Mouse (Mus musculus): ENCODE measurements at regions not wholly inside any gene's neighbourhood (a gene's known extent, or its start where the extent isn't known, plus 50 kb on each side); places are given as distances from the start of the nearest gene placed in this dataset.

DNA sequence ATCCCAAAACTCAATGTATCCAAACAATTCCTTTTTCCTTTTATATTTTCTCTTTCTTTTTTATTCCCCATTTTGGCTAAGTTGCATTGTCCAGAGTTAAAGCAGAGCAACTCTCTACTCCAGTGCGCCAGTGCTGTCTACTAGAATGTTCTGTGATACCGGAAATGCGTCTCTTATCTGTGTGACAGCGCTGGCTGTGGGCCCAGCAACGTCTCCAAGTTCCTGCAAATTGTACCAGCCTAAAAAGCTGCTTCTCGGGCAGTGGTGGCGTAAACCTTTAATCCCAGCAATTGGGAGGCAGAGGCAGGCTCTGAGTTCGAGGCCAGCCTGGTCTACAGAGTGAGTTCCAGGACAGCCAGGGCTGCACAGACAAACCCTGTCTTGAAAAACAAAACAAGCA is 59.4 kb downstream of the Cox18 start:
- Histone ChIP-seq H3K36me3 (ENCODE audit: control insufficient read depth, insufficient read depth, low read length) (no peaks in the 10 kb centered on the region), H3K4me2 (ENCODE audit: low read depth, low read length) (no peak overlapping the region), H3K27ac (ENCODE audit: low read length) (no peak overlapping the region), H3K9ac (ENCODE audit: low read length) (no peak overlapping the region), H3K4me3 (replicated peaks; ENCODE audit: low read length) (no peak overlapping the region), H3K9me3 (replicated peaks; ENCODE audit: control insufficient read depth, low read length) (no peaks in the 10 kb centered on the region), H3K27me3 (ENCODE audit: control insufficient read depth, insufficient read depth, low read length) (no peaks in the 10 kb centered on the region), H3K4me1 (ENCODE audit: control insufficient read depth, insufficient read depth, low read length) (no peaks in the 10 kb centered on the region)
- ATAC-seq (ENCODE audit: insufficient read depth, low FRiP score): no peak
- WGBS: 81% methylated on average over 8 of the region's 8 CpGs

DNA sequence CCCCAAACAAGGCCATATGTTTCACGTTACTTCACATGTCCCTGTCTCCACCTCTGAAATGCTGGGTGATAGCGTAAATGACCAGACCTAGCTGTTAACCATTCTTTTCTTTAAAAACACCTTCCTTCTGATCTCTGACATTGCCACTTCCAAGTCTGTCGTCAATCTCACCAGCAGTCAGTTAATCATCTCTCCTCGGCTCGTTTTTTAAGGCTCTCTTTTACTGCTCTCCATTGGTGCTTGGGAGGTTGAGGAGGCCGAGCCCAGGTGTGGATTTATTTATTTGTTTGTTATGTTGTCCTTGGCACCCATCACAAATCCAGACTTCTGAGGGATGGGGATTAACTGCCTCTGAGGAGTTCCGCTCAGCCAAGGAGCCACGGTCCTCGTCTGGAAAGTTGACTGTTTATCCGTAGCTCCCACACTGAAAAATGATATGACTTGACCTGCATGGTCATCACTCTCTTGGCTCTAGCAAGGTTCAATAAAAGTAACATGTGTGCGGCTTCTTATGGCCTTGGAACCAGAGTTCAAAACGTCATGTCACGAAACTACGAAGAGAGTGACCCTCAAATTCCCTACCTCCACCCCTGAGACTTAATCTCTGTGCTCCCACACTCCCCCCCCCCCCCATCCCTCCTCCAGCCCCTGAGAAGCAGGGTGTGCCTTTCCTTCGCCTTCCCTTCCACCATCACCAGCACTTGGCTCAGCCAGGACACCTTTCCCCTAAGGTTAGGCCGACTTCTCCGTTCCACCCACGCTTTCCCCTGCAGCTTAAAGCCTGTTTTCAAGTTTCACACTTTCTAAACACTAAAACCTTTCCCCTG is 60.6 kb downstream of the Cox18 start:
- no peak overlapping the region for H3K4me3 ChIP-seq (replicated peaks; ENCODE audit: low read length)
- no peaks in the 10 kb centered on the region for H3K36me3 ChIP-seq (ENCODE audit: control insufficient read depth, insufficient read depth, low read length)
- H3K9ac ChIP-seq (ENCODE audit: low read length): no peak overlapping the region
- 56% methylated on average over 18 of the region's 18 CpGs for WGBS
- ATAC-seq (ENCODE audit: insufficient read depth, low FRiP score): no peak
- no peak overlapping the region for H3K27ac ChIP-seq (ENCODE audit: low read length)
- H3K4me1 ChIP-seq (ENCODE audit: control insufficient read depth, insufficient read depth, low read length): no peaks in the 10 kb centered on the region
- H3K9me3 ChIP-seq (replicated peaks; ENCODE audit: control insufficient read depth, low read length): no peaks in the 10 kb centered on the region
- H3K4me2 ChIP-seq (ENCODE audit: low read depth, low read length): no peak overlapping the region
- no peaks in the 10 kb centered on the region for H3K27me3 ChIP-seq (ENCODE audit: control insufficient read depth, insufficient read depth, low read length)

DNA sequence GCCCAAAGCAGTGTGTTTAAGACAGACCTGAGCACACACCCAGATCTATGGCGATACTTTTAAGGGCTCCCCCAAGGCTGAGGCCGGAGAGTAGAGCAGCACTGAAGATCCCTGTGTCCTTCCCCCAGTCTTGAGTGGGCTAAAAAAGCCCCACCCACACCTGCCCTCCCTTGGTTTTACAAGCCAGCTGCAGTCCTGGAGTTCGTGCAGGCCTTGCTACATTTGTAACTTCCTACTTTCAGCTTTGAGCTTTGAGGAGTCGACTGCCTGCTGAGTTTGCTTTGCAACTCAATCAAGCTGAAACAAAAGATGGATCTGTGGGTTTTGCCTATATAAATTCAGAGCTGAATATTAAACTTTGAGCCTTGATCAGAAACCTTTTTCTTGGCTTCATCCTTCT is 63.5 kb downstream of the Cox18 start:
- Histone ChIP-seq H3K4me1 (ENCODE audit: control insufficient read depth, insufficient read depth, low read length) (no peaks in the 10 kb centered on the region), H3K9ac (ENCODE audit: low read length) (no peak overlapping the region), H3K4me2 (ENCODE audit: low read depth, low read length) (no peak overlapping the region), H3K27me3 (ENCODE audit: control insufficient read depth, insufficient read depth, low read length) (no peaks in the 10 kb centered on the region), H3K36me3 (ENCODE audit: control insufficient read depth, insufficient read depth, low read length) (no peaks in the 10 kb centered on the region), H3K4me3 (replicated peaks; ENCODE audit: low read length) (no peak overlapping the region), H3K9me3 (replicated peaks; ENCODE audit: control insufficient read depth, low read length) (no peaks in the 10 kb centered on the region), H3K27ac (ENCODE audit: low read length) (no peak overlapping the region)
- no peak for ATAC-seq (ENCODE audit: insufficient read depth, low FRiP score)
- 65% methylated on average over 4 of the region's 4 CpGs for WGBS

DNA sequence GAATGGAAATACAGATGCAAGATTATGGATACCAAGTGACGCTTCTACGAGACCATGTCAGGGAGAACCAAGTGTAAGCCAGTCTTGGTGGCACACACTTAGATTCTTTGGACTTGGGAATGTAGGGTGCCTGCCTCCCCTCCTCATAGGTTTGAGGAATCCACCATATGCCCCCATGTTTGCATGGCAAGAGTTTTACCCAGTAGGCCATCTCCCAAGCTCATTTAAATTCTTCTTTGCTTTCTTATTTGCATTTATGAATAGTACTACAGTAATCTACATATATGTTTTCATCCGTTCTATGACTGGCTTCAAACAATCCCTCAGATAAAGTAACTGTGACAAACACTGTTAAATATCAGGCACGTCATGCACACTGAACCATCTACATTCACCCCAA is 67.3 kb downstream of the Cox18 start:
- H3K9me3 ChIP-seq (replicated peaks; ENCODE audit: control insufficient read depth, low read length): no peaks in the 10 kb centered on the region
- no peak for ATAC-seq (ENCODE audit: insufficient read depth, low FRiP score)
- 94% methylated on average over 4 of the region's 4 CpGs for WGBS

DNA sequence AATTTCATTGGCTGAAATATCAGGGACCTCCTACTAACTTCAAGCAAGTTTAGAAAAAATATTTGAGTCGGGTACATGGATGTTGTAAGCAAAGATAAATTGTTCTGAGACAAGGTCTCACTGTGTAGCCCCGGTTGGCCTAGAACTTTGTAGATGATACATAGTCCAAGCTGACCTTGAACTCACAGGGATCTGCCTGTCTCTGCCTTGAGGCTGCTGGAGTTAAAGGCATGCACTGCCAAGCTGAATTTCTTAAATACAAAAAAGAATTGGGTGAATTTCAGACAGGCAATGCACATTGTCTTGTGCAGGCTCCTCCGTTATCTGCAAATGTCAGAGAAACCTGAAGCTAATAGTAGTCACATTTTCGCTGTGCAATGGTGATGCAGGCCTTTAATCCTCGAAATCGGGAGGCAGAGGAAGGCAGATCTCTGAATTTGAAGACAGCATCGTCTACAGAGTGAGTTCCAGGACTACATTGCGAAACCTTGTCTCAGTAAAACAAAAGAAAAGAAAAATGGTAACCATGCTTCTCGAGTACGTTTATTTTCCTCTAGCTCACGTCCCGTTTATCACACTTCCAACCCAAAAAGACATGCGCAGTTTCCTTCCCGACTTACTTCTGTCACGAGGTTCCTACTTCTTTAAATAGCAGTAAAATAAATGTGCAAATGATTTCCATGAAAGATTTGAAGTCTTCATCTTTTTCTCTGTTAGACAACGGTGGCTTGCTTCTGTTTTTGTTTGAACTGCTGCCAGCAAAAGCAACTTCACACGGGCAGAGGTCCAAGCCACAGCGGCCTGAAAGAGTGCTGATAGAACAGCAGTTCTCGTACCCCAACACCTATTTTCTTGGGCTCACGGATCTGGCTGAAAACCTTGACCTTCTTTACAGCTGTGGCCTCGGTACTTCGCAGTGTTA is 73.9 kb downstream of the Cox18 start:
- ATAC-seq (ENCODE audit: insufficient read depth, low FRiP score): no peak
- H3K9ac ChIP-seq (ENCODE audit: low read length): no peak overlapping the region

More for the DNA sequence above, 67.3 kb downstream of the Cox18 start:
- no peak overlapping the region for H3K4me2 ChIP-seq (ENCODE audit: low read depth, low read length)
- H3K27me3 ChIP-seq (ENCODE audit: control insufficient read depth, insufficient read depth, low read length): no peaks in the 10 kb centered on the region
- no peaks in the 10 kb centered on the region for H3K36me3 ChIP-seq (ENCODE audit: control insufficient read depth, insufficient read depth, low read length)
- H3K27ac ChIP-seq (ENCODE audit: low read length): no peak overlapping the region
- no peak overlapping the region for H3K4me3 ChIP-seq (replicated peaks; ENCODE audit: low read length)
- H3K4me1 ChIP-seq (ENCODE audit: control insufficient read depth, insufficient read depth, low read length): no peaks in the 10 kb centered on the region
- H3K9ac ChIP-seq (ENCODE audit: low read length): no peak overlapping the region

DNA sequence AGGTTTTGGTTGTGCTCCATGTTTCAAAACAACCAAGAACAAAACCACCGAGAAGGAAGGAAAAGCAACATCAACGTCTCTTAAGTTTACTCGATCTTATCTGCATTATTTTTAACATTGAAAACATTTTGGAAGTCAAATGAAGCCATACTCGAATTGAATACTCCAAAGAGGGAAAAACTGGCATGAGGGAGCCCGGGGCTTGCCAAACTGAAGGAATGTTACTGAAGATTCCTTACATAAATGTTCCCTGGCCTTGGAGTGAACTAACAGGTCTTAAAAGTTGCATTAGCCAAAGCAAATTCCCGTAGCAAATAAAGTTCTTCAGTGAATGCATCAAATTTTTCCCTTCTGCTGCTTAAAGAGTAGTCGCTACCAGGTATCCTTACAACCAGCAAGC is 87.8 kb downstream of the Cox18 start:
- WGBS: 80% methylated on average over 7 of the region's 7 CpGs

More for the DNA sequence above, 73.9 kb downstream of the Cox18 start:
- Histone ChIP-seq H3K27me3 (ENCODE audit: control insufficient read depth, insufficient read depth, low read length) (no peaks in the 10 kb centered on the region), H3K36me3 (ENCODE audit: control insufficient read depth, insufficient read depth, low read length) (no peaks in the 10 kb centered on the region), H3K4me3 (replicated peaks; ENCODE audit: low read length) (no peak overlapping the region), H3K27ac (ENCODE audit: low read length) (no peak overlapping the region), H3K9me3 (replicated peaks; ENCODE audit: control insufficient read depth, low read length) (no peaks in the 10 kb centered on the region), H3K4me2 (ENCODE audit: low read depth, low read length) (no peak overlapping the region), H3K4me1 (ENCODE audit: control insufficient read depth, insufficient read depth, low read length) (no peaks in the 10 kb centered on the region)
- WGBS: 64% methylated on average over 22 of the region's 22 CpGs

DNA sequence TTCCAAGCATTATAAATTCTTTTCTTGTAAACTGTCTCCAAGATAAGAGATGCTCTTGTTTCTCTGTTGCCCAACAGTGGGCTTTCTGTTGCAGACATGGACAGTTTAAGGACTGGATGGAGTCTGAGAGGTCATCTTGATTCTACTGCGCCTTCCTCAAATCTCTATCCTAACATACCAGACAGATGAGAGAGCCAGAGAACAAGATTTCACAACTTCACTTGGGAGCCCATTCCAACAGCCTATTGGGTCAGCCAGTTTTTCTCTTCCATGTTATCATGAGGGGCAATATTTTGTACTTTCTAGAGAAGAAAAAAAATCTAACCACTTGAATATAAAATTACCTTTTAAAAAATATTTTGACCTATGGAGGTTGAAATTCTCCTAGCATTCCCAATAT is 116.8 kb downstream of the Cox18 start:
- no peak overlapping the region for H3K4me2 ChIP-seq (ENCODE audit: low read depth, low read length)
- no peaks in the 10 kb centered on the region for H3K36me3 ChIP-seq (ENCODE audit: control insufficient read depth, insufficient read depth, low read length)
- H3K9me3 ChIP-seq (replicated peaks; ENCODE audit: control insufficient read depth, low read length): no peaks in the 10 kb centered on the region
- no peak overlapping the region for H3K4me3 ChIP-seq (replicated peaks; ENCODE audit: low read length)
- WGBS: 92% methylated on average over 1 of the region's 1 CpGs
- no peak overlapping the region for H3K27ac ChIP-seq (ENCODE audit: low read length)
- H3K27me3 ChIP-seq (ENCODE audit: control insufficient read depth, insufficient read depth, low read length): no peaks in the 10 kb centered on the region
- ATAC-seq (ENCODE audit: insufficient read depth, low FRiP score): no peak
- H3K9ac ChIP-seq (ENCODE audit: low read length): no peak overlapping the region
- H3K4me1 ChIP-seq (ENCODE audit: control insufficient read depth, insufficient read depth, low read length): no peaks in the 10 kb centered on the region

More for the DNA sequence above, 87.8 kb downstream of the Cox18 start:
- Histone ChIP-seq H3K4me2 (ENCODE audit: low read depth, low read length) (no peak overlapping the region), H3K9ac (ENCODE audit: low read length) (no peak overlapping the region), H3K36me3 (ENCODE audit: control insufficient read depth, insufficient read depth, low read length) (no peaks in the 10 kb centered on the region), H3K27ac (ENCODE audit: low read length) (no peak overlapping the region), H3K27me3 (ENCODE audit: control insufficient read depth, insufficient read depth, low read length) (no peaks in the 10 kb centered on the region), H3K9me3 (replicated peaks; ENCODE audit: control insufficient read depth, low read length) (no peaks in the 10 kb centered on the region), H3K4me1 (ENCODE audit: control insufficient read depth, insufficient read depth, low read length) (no peaks in the 10 kb centered on the region), H3K4me3 (replicated peaks; ENCODE audit: low read length) (no peak overlapping the region)
- ATAC-seq (ENCODE audit: insufficient read depth, low FRiP score): no peak

DNA sequence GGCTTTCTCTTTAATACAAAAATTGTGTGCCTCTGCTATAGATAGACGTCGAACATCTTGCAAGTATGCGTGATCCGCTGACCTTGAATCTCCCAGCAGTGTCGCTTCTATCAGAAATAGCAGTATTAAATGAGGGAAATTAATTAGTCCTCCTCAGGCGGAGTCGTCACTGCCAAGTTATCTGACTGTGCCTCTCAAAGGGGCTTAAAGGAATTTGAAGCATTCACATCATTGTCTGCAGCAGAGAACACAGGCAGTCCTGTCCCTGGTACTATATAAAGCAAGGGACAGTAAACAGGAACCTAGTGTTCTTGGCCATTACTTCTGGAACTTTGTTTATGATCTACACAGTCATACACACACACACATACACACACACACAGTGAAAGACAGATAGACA is 119.1 kb downstream of the Cox18 start:
- no peak for ATAC-seq (ENCODE audit: insufficient read depth, low FRiP score)
- H3K4me1 ChIP-seq (ENCODE audit: control insufficient read depth, insufficient read depth, low read length): no peaks in the 10 kb centered on the region
- H3K4me2 ChIP-seq (ENCODE audit: low read depth, low read length): no peak overlapping the region
- no peak overlapping the region for H3K27ac ChIP-seq (ENCODE audit: low read length)
- WGBS: 50% methylated on average over 7 of the region's 7 CpGs
- H3K9me3 ChIP-seq (replicated peaks; ENCODE audit: control insufficient read depth, low read length): no peaks in the 10 kb centered on the region
- H3K36me3 ChIP-seq (ENCODE audit: control insufficient read depth, insufficient read depth, low read length): no peaks in the 10 kb centered on the region
- H3K27me3 ChIP-seq (ENCODE audit: control insufficient read depth, insufficient read depth, low read length): no peaks in the 10 kb centered on the region
- H3K4me3 ChIP-seq (replicated peaks; ENCODE audit: low read length): no peak overlapping the region
- H3K9ac ChIP-seq (ENCODE audit: low read length): no peak overlapping the region

DNA sequence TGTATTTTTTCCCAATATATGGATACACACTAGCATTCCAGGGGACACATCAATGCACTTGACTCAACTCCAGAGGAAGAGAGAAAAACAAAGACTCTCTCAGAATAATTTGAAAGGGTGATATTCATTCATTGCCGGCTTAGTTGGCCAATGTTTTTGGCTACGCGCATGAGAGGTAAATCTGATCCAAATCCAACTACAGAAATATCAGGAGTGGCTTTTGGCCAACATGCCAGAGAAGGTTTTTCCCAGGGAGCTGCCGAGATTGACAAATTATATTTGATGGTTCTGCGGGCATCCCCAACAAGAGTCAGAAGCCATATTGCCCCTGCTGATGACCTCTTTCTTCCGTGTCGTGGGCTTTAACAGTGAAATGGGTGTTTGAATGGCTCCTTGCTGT is 135.3 kb downstream of the Cox18 start:
- no peak for ATAC-seq (ENCODE audit: insufficient read depth, low FRiP score)
- H3K27me3 ChIP-seq (ENCODE audit: control insufficient read depth, insufficient read depth, low read length): no peaks in the 10 kb centered on the region
- no peak overlapping the region for H3K27ac ChIP-seq (ENCODE audit: low read length)
- H3K4me2 ChIP-seq (ENCODE audit: low read depth, low read length): no peak overlapping the region
- H3K9ac ChIP-seq (ENCODE audit: low read length): no peak overlapping the region
- H3K9me3 ChIP-seq (replicated peaks; ENCODE audit: control insufficient read depth, low read length): no peaks in the 10 kb centered on the region
- H3K4me1 ChIP-seq (ENCODE audit: control insufficient read depth, insufficient read depth, low read length): no peaks in the 10 kb centered on the region
- no peak overlapping the region for H3K4me3 ChIP-seq (replicated peaks; ENCODE audit: low read length)
- WGBS: 82% methylated on average over 7 of the region's 7 CpGs
- H3K36me3 ChIP-seq (ENCODE audit: control insufficient read depth, insufficient read depth, low read length): no peaks in the 10 kb centered on the region
